Mouse (Mus musculus) adipocyte (in vitro differentiated cells): ENCODE results near the gene Rcor2.

Experiments used
- DNase-seq: peaks from one replicate; pipeline ENCODE4 v3.0.0-alpha.2; 2016; ENCODE audit warnings: low spot score

The Rcor2 gene

DNA sequence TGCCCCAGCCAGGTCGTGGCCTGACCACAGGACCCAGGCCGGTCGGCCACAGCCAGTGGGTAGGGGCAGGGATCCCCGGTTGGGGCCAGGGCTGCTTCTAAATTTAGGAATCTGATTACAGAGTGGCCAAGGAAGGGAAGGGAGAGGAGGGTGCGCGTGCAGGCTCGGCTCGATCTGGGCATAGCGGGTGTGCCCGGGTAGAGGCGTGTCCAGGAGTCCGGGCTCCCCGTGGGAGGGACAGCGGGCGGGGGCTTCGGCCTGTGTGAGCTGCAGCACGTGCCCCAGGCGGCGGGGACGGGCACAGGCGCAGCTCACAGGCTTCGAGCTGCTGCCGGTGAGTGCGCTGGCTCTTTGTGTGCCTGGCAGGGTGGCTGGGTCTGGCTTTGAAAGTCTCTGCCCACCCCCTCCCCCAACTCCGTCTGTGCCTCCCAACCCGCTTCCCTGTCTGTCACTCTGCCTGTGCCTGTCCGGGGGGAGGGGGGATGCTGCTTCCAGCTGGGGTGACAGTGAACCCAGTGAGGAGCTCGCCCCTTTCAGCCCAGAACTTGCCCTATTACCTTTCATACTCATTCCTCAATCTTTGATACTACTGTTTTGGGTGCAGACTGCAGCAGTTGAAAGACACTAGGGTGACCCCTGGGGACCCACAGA is at the start of gene Rcor2:
TSS of gene Rcor2 (plus strand) at position 235 of the 651 bp plus-strand sequence.
- peak; percentile 70 for DNase-seq

GRCm38 (mm10) chr19:7217926-7218267 is 49.2 kb upstream of the Rcor2 start:
- no peak for DNase-seq

DNA sequence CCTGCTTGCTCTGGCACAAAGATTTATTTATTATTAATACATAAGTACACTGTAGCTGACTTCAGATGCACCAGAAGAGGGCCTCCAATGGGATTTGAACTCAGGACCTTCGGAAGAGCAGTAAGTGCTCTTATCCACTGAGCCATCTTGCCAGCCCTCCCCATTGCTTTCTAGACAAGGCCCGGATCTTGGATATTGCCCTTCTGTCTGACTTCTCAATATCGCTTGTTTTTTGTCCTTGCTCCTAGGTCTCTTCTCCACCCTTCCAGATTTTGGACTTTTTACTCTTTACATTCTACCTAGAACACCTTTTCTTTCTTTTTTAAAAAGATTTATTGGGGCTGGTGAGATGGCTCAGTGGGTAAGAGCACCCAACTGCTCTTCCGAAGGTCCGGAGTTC is 48.4 kb upstream of the Rcor2 start:
- DNase-seq, result no peak

DNA sequence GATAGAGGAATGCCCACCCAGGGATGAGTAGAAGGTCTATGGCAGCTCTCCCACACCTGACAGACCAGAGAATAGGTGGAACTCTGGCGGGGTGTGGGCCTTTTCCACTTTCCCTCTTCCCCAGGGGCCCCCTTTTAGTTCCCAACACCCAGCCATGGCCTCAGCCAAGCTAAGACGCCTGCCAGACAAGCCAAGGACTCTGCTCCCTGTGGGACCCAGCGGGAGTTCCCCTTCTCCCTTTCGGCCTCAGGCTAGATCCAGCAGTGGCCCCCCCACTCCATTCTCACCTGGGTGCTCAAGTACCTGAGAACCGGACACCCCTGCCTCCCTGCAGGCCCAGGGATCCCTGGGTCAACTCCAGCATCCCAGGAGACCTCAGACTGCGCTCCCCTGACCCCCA is 44.9 kb upstream of the Rcor2 start:
- DNase-seq, result no peak

- peak; percentile 40 for DNase-seq
Observed at GRCm38 (mm10) chr19:7223488-7223887, 43.6 kb upstream of the Rcor2 start.

GRCm38 (mm10) chr19:7224253-7224652 is 42.9 kb upstream of the Rcor2 start:
- DNase-seq, result no peak

GRCm38 (mm10) chr19:7225096-7225690 is 41.9 kb upstream of the Rcor2 start:
- peak; percentile 69 for DNase-seq

- DNase-seq, result peak; percentile 88
Observed at GRCm38 (mm10) chr19:7226511-7226914, 40.6 kb upstream of the Rcor2 start.

- DNase-seq, result peak; percentile 94
Observed at GRCm38 (mm10) chr19:7234537-7235221, 32.4 kb upstream of the Rcor2 start.

- no peak for DNase-seq
Observed at GRCm38 (mm10) chr19:7235461-7235860, 31.7 kb upstream of the Rcor2 start.

DNA sequence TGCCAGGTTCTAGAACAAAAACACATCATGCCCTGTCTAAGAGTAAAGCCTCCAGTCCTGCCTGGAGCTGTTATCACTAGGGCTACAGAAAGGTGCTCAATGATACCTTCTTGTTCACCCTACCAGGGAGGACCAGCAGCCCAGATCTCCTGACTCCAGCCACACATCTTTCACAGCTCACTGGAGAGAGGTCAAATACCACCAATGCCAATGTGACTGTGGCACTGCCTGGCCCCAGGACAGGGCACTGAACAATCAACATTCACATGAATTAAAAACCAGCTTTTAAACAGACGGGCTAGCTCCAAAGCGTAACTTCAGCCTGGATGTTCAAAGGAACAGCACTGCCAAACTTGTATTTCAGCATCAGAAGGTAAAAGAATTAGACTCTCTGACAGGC is 31.1 kb upstream of the Rcor2 start:
- DNase-seq, result no peak

GRCm38 (mm10) chr19:7236742-7237141 is 30.4 kb upstream of the Rcor2 start:
- no peak for DNase-seq

- DNase-seq, result no peak
Observed at GRCm38 (mm10) chr19:7239574-7239973, 27.6 kb upstream of the Rcor2 start.

GRCm38 (mm10) chr19:7240291-7240690 is 26.8 kb upstream of the Rcor2 start:
- DNase-seq, result no peak

- peak; percentile 93 for DNase-seq
Observed at GRCm38 (mm10) chr19:7240782-7241690, 26.1 kb upstream of the Rcor2 start, which contains the start of gene Naa40. Naa40 (minus strand) TSS chr19:7241183.

- DNase-seq, result no peak
Observed at GRCm38 (mm10) chr19:7246021-7246420, 21.1 kb upstream of the Rcor2 start.

DNA sequence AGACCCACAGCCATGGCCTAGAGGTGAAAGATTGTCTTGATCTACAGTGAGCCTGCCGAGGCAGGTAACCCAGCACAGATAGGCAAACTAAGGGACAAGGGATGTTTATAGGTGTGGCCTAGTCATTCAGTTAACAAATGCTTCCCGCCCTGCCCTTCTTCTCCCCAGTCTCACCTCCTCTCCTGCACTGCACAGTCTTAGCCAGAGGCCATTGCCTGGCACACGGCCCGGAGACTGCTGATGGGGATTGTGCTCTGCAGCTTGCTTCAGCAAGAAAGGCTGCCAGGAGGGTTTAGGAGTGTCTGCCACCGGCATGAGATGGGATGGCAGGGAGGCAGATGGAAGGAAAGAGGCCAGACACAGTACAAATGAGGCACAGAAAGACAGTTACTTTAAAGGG is 9.2 kb upstream of the Rcor2 start:
- DNase-seq, result peak; percentile 82

DNA sequence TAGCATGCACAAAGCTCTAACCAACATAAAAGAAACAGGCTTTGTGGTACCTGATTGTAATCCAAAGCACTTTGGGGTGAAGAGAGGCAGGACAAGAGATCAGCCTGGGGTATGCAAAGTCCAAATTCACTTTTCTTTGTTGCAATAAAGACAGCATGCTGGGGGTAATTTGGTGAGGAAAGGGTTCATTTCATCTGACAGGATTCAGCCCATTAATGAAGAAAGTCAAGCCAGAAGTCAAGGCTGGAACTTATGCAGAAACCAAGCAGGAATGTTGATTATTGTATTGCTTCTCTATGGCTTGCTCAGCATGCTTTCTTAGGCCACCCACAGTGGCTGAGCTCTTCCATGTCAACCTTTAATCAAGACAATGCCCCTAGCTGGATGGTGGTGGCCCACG is 5.6 kb upstream of the Rcor2 start:
- no peak for DNase-seq

- no peak for DNase-seq
Observed at GRCm38 (mm10) chr19:7261964-7262363, 5.2 kb upstream of the Rcor2 start.

DNA sequence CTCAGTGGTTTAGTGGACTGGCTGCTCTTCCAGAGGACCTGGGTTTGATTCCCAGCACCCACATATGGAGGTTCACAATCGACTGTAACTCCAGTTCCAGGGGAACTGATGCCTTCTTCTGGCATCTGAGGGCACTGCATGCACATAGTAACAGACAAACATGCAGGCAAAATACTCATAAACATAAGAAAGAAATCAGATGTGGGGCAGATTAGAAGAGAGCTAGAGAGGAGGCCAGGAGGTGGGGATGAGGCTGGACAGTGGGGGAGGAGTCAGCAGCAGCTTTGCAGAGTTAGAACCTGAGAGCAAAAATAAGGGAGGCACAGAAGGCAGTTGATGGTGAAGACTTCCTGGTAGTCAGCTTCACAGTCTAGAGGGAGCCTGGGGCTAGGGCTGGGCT is 4.5 kb upstream of the Rcor2 start:
- DNase-seq, result no peak

DNA sequence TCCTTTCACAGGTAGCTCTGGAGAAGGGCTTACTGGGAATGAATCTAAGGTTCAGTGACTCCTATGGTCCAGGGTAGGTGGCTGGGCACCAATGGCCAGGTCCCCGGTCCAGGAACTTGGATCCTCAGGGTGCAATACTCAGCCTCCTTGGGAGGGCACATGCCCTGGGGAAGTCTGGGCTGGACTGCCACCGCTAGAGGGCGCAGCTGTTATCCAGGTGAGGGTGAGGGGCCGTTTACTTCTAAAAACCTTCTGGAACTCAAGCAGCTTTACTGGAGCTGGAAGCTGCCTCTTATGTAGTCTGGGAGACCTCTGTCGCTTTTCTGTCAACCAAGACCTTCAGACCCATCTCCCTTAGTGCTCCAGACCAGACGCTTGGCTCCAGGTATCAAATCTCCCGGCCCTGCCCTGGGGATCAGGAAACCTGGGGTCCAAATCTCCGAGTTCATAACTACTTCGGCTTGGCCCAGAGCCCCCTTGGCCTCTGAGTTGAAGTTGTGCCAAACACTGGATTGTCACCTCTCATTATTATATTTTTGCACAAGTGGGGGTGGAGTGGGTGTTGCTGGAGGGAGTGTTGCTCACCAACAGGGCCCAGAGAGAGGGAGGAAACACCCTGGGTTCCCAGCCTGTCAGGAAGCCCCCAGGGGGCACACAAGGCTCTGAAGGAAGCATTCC is 2.9 kb upstream of the Rcor2 start:
- peak; percentile 82 for DNase-seq
